Mouse (Mus musculus): Measurements from ENCODE around the gene Nbea. TPM values are rescaled to one million over a fixed set of nuclear protein-coding genes. Genes with fewer than 3 reads are reported as not detected.

Nbea gene
- polyA plus RNA-seq, 1 experiment from 2014 or later: 15.7 TPM

- H3K4me1 ChIP-seq (ENCODE audit: control insufficient read depth in 2 of 2, insufficient read depth in 2 of 2, low read length in 2 of 2): peaks cover 0 to 2% of the 10 kb centered on the region in 2 experiments; a peak in 1 of 4 replicates
- H3K9ac ChIP-seq (ENCODE audit: low read length): no peak overlapping the region
- WGBS: 65% methylated on average over 6 of the region's 6 CpGs
- no peak overlapping the region for H3K27ac ChIP-seq (replicated peaks in 1 of 2; ENCODE audit: control insufficient read depth in 1 of 2, insufficient read depth in 1 of 2, low read depth in 2 of 2, low read length in 2 of 2)
- no peak overlapping the region for H3K4me3 ChIP-seq (ENCODE audit: control insufficient read depth in 1 of 2, insufficient read depth in 1 of 2, low read depth in 1 of 2, low read length in 2 of 2)
- H3K27me3 ChIP-seq (ENCODE audit: control insufficient read depth, insufficient read depth, low read length): no peaks in the 10 kb centered on the region
- H3K4me2 ChIP-seq (ENCODE audit: low read length): no peak overlapping the region
- ATAC-seq (ENCODE audit: insufficient number of reproducible peaks, insufficient read depth, low FRiP score, low read depth): no peak
- 0 out of 2 replicates have a peak, but pooled peaks cover 4% of the 10 kb centered on the region for H3K36me3 ChIP-seq (ENCODE audit: control insufficient read depth, insufficient read depth, low read length)
- H3K9me3 ChIP-seq (ENCODE audit: control insufficient read depth, low read length): no peaks in the 10 kb centered on the region
Measured at GRCm38 (mm10) chr3:56067849-56068248, 115.7 kb downstream of the Nbea start.

- Histone ChIP-seq H3K4me2 (ENCODE audit: low read length) (no peak overlapping the region), H3K27ac (replicated peaks in 1 of 2; ENCODE audit: control insufficient read depth in 1 of 2, insufficient read depth in 1 of 2, low read depth in 2 of 2, low read length in 2 of 2) (no peak overlapping the region), H3K4me3 (ENCODE audit: control insufficient read depth in 1 of 2, insufficient read depth in 1 of 2, low read depth in 1 of 2, low read length in 2 of 2) (no peak overlapping the region), H3K9me3 (ENCODE audit: control insufficient read depth, low read length) (no peaks in the 10 kb centered on the region), H3K27me3 (ENCODE audit: control insufficient read depth, insufficient read depth, low read length) (no peaks in the 10 kb centered on the region), H3K4me1 (ENCODE audit: control insufficient read depth in 2 of 2, insufficient read depth in 2 of 2, low read length in 2 of 2) (peaks cover 0 to 2% of the 10 kb centered on the region in 2 experiments; a peak in 1 of 4 replicates), H3K9ac (ENCODE audit: low read length) (no peak overlapping the region), H3K36me3 (ENCODE audit: control insufficient read depth, insufficient read depth, low read length) (0 out of 2 replicates have a peak, but pooled peaks cover 4% of the 10 kb centered on the region)
- 52% methylated on average over 1 of the region's 1 CpGs for WGBS
- ATAC-seq (ENCODE audit: insufficient number of reproducible peaks, insufficient read depth, low FRiP score, low read depth): no peak
Measured at GRCm38 (mm10) chr3:56066360-56067040, 117.0 kb downstream of the Nbea start.

- Histone ChIP-seq H3K4me1 (ENCODE audit: control insufficient read depth in 2 of 2, insufficient read depth in 2 of 2, low read length in 2 of 2) (peaks cover 0 to 2% of the 10 kb centered on the region in 2 experiments; a peak in 1 of 4 replicates), H3K9ac (ENCODE audit: low read length) (no peak overlapping the region), H3K9me3 (ENCODE audit: control insufficient read depth, low read length) (no peaks in the 10 kb centered on the region), H3K4me2 (ENCODE audit: low read length) (no peak overlapping the region), H3K36me3 (ENCODE audit: control insufficient read depth, insufficient read depth, low read length) (0 out of 2 replicates have a peak, but pooled peaks cover 4% of the 10 kb centered on the region), H3K27me3 (ENCODE audit: control insufficient read depth, insufficient read depth, low read length) (no peaks in the 10 kb centered on the region), H3K27ac (replicated peaks in 1 of 2; ENCODE audit: control insufficient read depth in 1 of 2, insufficient read depth in 1 of 2, low read depth in 2 of 2, low read length in 2 of 2) (no peak overlapping the region), H3K4me3 (ENCODE audit: control insufficient read depth in 1 of 2, insufficient read depth in 1 of 2, low read depth in 1 of 2, low read length in 2 of 2) (no peak overlapping the region)
- 71% methylated on average over 4 of the region's 4 CpGs for WGBS
- ATAC-seq (ENCODE audit: insufficient number of reproducible peaks, insufficient read depth, low FRiP score, low read depth): no peak
Measured at GRCm38 (mm10) chr3:56065234-56065633, 118.3 kb downstream of the Nbea start.

GRCm38 (mm10) chr3:56045659-56046336 is 137.7 kb downstream of the Nbea start:
- no peak overlapping the region for H3K27ac ChIP-seq (replicated peaks in 1 of 2; ENCODE audit: control insufficient read depth in 1 of 2, insufficient read depth in 1 of 2, low read depth in 2 of 2, low read length in 2 of 2)
- H3K4me2 ChIP-seq (ENCODE audit: low read length): no peak overlapping the region
- no peaks in the 10 kb centered on the region for H3K4me1 ChIP-seq (ENCODE audit: control insufficient read depth in 2 of 2, insufficient read depth in 2 of 2, low read length in 2 of 2)
- no peak for ATAC-seq (ENCODE audit: insufficient number of reproducible peaks, insufficient read depth, low FRiP score, low read depth)
- no peaks in the 10 kb centered on the region for H3K27me3 ChIP-seq (ENCODE audit: control insufficient read depth, insufficient read depth, low read length)
- H3K9me3 ChIP-seq (ENCODE audit: control insufficient read depth, low read length): no peaks in the 10 kb centered on the region
- H3K4me3 ChIP-seq (ENCODE audit: control insufficient read depth in 1 of 2, insufficient read depth in 1 of 2, low read depth in 1 of 2, low read length in 2 of 2): no peak overlapping the region
- H3K9ac ChIP-seq (ENCODE audit: low read length): no peak overlapping the region
- 79% methylated on average over 5 of the region's 5 CpGs for WGBS
- no peaks in the 10 kb centered on the region for H3K36me3 ChIP-seq (ENCODE audit: control insufficient read depth, insufficient read depth, low read length)

GRCm38 (mm10) chr3:56043091-56043490 is 140.4 kb downstream of the Nbea start:
- Histone ChIP-seq H3K4me3 (ENCODE audit: control insufficient read depth in 1 of 2, insufficient read depth in 1 of 2, low read depth in 1 of 2, low read length in 2 of 2) (no peak overlapping the region), H3K27me3 (ENCODE audit: control insufficient read depth, insufficient read depth, low read length) (no peaks in the 10 kb centered on the region), H3K4me2 (ENCODE audit: low read length) (no peak overlapping the region), H3K9ac (ENCODE audit: low read length) (no peak overlapping the region), H3K27ac (replicated peaks in 1 of 2; ENCODE audit: control insufficient read depth in 1 of 2, insufficient read depth in 1 of 2, low read depth in 2 of 2, low read length in 2 of 2) (no peak overlapping the region), H3K4me1 (ENCODE audit: control insufficient read depth in 2 of 2, insufficient read depth in 2 of 2, low read length in 2 of 2) (no peaks in the 10 kb centered on the region), H3K9me3 (ENCODE audit: control insufficient read depth, low read length) (no peaks in the 10 kb centered on the region), H3K36me3 (ENCODE audit: control insufficient read depth, insufficient read depth, low read length) (no peaks in the 10 kb centered on the region)
- no peak for ATAC-seq (ENCODE audit: insufficient number of reproducible peaks, insufficient read depth, low FRiP score, low read depth)
- WGBS: 80% methylated on average over 1 of the region's 1 CpGs

GRCm38 (mm10) chr3:56039494-56039893 is 144.0 kb downstream of the Nbea start:
- no peaks in the 10 kb centered on the region for H3K9me3 ChIP-seq (ENCODE audit: control insufficient read depth, low read length)
- H3K27ac ChIP-seq (replicated peaks in 1 of 2; ENCODE audit: control insufficient read depth in 1 of 2, insufficient read depth in 1 of 2, low read depth in 2 of 2, low read length in 2 of 2): no peak overlapping the region
- no peak overlapping the region for H3K4me3 ChIP-seq (ENCODE audit: control insufficient read depth in 1 of 2, insufficient read depth in 1 of 2, low read depth in 1 of 2, low read length in 2 of 2)
- no peak overlapping the region for H3K4me2 ChIP-seq (ENCODE audit: low read length)
- 85% methylated on average over 1 of the region's 1 CpGs for WGBS
- H3K4me1 ChIP-seq (ENCODE audit: control insufficient read depth in 2 of 2, insufficient read depth in 2 of 2, low read length in 2 of 2): no peaks in the 10 kb centered on the region
- no peaks in the 10 kb centered on the region for H3K36me3 ChIP-seq (ENCODE audit: control insufficient read depth, insufficient read depth, low read length)
- H3K9ac ChIP-seq (ENCODE audit: low read length): no peak overlapping the region
- H3K27me3 ChIP-seq (ENCODE audit: control insufficient read depth, insufficient read depth, low read length): no peaks in the 10 kb centered on the region
- ATAC-seq (ENCODE audit: insufficient number of reproducible peaks, insufficient read depth, low FRiP score, low read depth): no peak

- no peak overlapping the region for H3K4me2 ChIP-seq (ENCODE audit: low read length)
- no peaks in the 10 kb centered on the region for H3K27me3 ChIP-seq (ENCODE audit: control insufficient read depth, insufficient read depth, low read length)
- H3K9me3 ChIP-seq (ENCODE audit: control insufficient read depth, low read length): no peaks in the 10 kb centered on the region
- no peak overlapping the region for H3K4me3 ChIP-seq (ENCODE audit: control insufficient read depth in 1 of 2, insufficient read depth in 1 of 2, low read depth in 1 of 2, low read length in 2 of 2)
- peaks cover 8% of the 10 kb centered on the region for H3K36me3 ChIP-seq (ENCODE audit: control insufficient read depth, insufficient read depth, low read length)
- 66% methylated on average over 3 of the region's 3 CpGs for WGBS
- no peak overlapping the region for H3K27ac ChIP-seq (replicated peaks in 1 of 2; ENCODE audit: control insufficient read depth in 1 of 2, insufficient read depth in 1 of 2, low read depth in 2 of 2, low read length in 2 of 2)
- no peak overlapping the region for H3K9ac ChIP-seq (ENCODE audit: low read length)
- no peaks in the 10 kb centered on the region for H3K4me1 ChIP-seq (ENCODE audit: control insufficient read depth in 2 of 2, insufficient read depth in 2 of 2, low read length in 2 of 2)
- ATAC-seq (ENCODE audit: insufficient number of reproducible peaks, insufficient read depth, low FRiP score, low read depth): no peak
Measured at GRCm38 (mm10) chr3:56034596-56034995, 148.9 kb downstream of the Nbea start.
